Mouse (Mus musculus): ENCODE measurements around the gene Olfr896-ps1.

The Olfr896-ps1 gene

GRCm38 (mm10) chr9:38290807-38291206, at the start of gene Olfr896-ps1:
TSS of gene Olfr896-ps1 (plus strand) at chr9:38291107.
- DNase-seq (ENCODE audit: low read depth, low spot score): no peak

GRCm38 (mm10) chr9:38252474-38252873, 38.4 kb upstream of the Olfr896-ps1 start, which contains the start of gene Olfr143:
TSS of gene Olfr143 (plus strand) at chr9:38252774.
- DNase-seq (ENCODE audit: low read depth, low spot score): no peak

GRCm38 (mm10) chr9:38267551-38267950, 23.4 kb upstream of the Olfr896-ps1 start, which contains the start of gene Olfr895:
TSS of gene Olfr895 (plus strand) at chr9:38267851.
- no peak for DNase-seq (ENCODE audit: low read depth, low spot score)

GRCm38 (mm10) chr9:38328760-38329159, 37.9 kb downstream of the Olfr896-ps1 start, which contains the start of gene Olfr25:
TSS of gene Olfr25 (plus strand) at chr9:38329060.
- DNase-seq (ENCODE audit: low read depth, low spot score): no peak
